Mouse (Mus musculus): ENCODE results near the gene Naaladl1.

The Naaladl1 gene

GRCm38 (mm10) chr19:6084478-6085248 lies 20.9 kb upstream of the Naaladl1 start, which contains the start of the genes Zfpl1 and Cdca5:
Gene Zfpl1 (minus strand): TSS chr19:6084956.
Gene Cdca5 (plus strand): TSS chr19:6084983.
- DNase-seq = peak; percentile 97

- peak in 1 of 2 experiments; percentile 53 for DNase-seq
Measured at GRCm38 (mm10) chr19:6085417-6085879, 20.1 kb upstream of the Naaladl1 start.

- no peak for DNase-seq
Measured at GRCm38 (mm10) chr19:6088841-6089240, 16.7 kb upstream of the Naaladl1 start.

GRCm38 (mm10) chr19:6094119-6094518 lies 11.5 kb upstream of the Naaladl1 start, which contains the start of gene AC131692.1:
Gene AC131692.1 (plus strand): TSS chr19:6094419.
- DNase-seq = no peak

- no peak for DNase-seq
Measured at GRCm38 (mm10) chr19:6097847-6098246, 7.7 kb upstream of the Naaladl1 start.

GRCm38 (mm10) chr19:6101186-6101585 lies 4.4 kb upstream of the Naaladl1 start:
- DNase-seq = no peak

- no peak for DNase-seq
Measured at GRCm38 (mm10) chr19:6102169-6102853, 3.3 kb upstream of the Naaladl1 start.

- DNase-seq = no peak
Measured at GRCm38 (mm10) chr19:6104476-6104875, 1.1 kb upstream of the Naaladl1 start.

- DNase-seq = peak in 1 of 2 experiments; percentile 46
Measured at GRCm38 (mm10) chr19:6113116-6113515, 7.5 kb downstream of the Naaladl1 start.

- DNase-seq = peak in 1 of 2 experiments; percentile 68
Measured at GRCm38 (mm10) chr19:6116113-6116850, 10.7 kb downstream of the Naaladl1 start.

- no peak for DNase-seq
Measured at GRCm38 (mm10) chr19:6117346-6117985, 11.9 kb downstream of the Naaladl1 start.

- DNase-seq = peak; percentile 85 to 92
Measured at GRCm38 (mm10) chr19:6117986-6118676, 12.5 kb downstream of the Naaladl1 start, which contains the start of gene Sac3d1. Gene Sac3d1 (minus strand): TSS chr19:6118650.

GRCm38 (mm10) chr19:6118677-6119185 lies 13.1 kb downstream of the Naaladl1 start:
- no peak for DNase-seq

- DNase-seq = no peak
Measured at GRCm38 (mm10) chr19:6121761-6122160, 16.2 kb downstream of the Naaladl1 start.

GRCm38 (mm10) chr19:6123330-6123729 lies 17.7 kb downstream of the Naaladl1 start:
- DNase-seq = no peak

- no peak for DNase-seq
Measured at GRCm38 (mm10) chr19:6124898-6125297, 19.3 kb downstream of the Naaladl1 start.

- peak in 1 of 2 experiments; percentile 62 for DNase-seq
Measured at GRCm38 (mm10) chr19:6126289-6126688, 20.7 kb downstream of the Naaladl1 start.

- no peak for DNase-seq
Measured at GRCm38 (mm10) chr19:6126789-6127580, 21.4 kb downstream of the Naaladl1 start.

GRCm38 (mm10) chr19:6127760-6128341 lies 22.3 kb downstream of the Naaladl1 start, which contains the start of gene Snx15:
Gene Snx15 (minus strand): TSS chr19:6128304.
- peak; percentile 97 to 98 for DNase-seq
